Mouse (Mus musculus): ENCODE data around the gene Naa80. TPM values are rescaled to one million over a fixed set of nuclear protein-coding genes. Genes with fewer than 3 reads are reported as not detected.

Gene Naa80
- total and polyA plus RNA-seq, 2 experiments from 2014 or later = 19.4 to 32.8 TPM

DNA sequence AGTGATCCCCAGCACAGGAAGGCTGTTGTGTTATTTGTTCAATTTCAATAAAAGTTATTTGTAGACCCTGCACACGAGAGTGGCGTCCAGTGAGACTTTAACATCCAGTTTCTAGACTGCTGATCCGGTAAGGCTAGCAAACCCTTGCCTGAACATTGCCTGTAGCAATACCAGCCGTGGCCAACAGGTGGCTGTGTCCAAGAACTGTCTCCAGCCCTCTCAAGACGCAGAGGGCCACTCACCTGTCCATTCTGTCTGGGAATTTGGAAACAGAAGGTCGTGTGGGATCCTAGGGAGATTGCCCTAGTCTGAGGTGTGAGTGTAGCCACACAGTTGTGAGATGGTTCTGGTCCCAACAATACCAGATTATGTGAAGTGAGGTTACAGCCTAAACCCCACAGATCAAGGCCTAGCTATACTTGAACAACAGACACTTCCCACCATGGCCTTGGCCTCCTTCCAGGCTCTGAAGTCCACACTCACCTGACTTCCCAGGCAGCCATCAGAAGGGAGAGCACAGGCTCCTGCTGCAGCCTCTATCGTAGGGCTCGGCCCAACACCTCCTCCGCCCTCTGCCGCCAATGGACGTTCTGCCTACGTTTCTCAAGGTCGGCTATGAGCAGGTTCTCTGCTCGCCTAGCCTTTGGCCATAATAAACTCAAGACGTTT, 12.5 kb upstream of the Naa80 start:
- ATAC-seq (no peak), DNase-seq (ENCODE audit: low spot score) (peak; percentile 82)
- WGBS = 56% methylated on average over 15 of the region's 15 CpGs
- H3K4me2 ChIP-seq (ENCODE audit: low read depth, low read length) = no peak overlapping the region
- H3K4me1 ChIP-seq (ENCODE audit: insufficient read depth, low read length) = peaks cover 29% of the 10 kb centered on the region
- TF ChIP-seq CTCF (IDR thresholded peaks at IDR 0.05; ENCODE audit: low read depth) = peak; percentile 87
- no peak overlapping the region for H3K4me3 ChIP-seq (ENCODE audit: low read length)
- no peaks in the 10 kb centered on the region for H3K27me3 ChIP-seq (ENCODE audit: insufficient read depth, low read length)
- H3K9ac ChIP-seq (replicated peaks; ENCODE audit: low read length) = no peak overlapping the region
- H3K27ac ChIP-seq = peak overlapping the region; percentile 70; the same call in 1 of the 2 replicates
- peaks cover 19% of the 10 kb centered on the region; the same call in 1 of the 2 replicates for H3K36me3 ChIP-seq (ENCODE audit: insufficient read depth, low read length)
- no peaks in the 10 kb centered on the region for H3K9me3 ChIP-seq (ENCODE audit: low read length)

DNA sequence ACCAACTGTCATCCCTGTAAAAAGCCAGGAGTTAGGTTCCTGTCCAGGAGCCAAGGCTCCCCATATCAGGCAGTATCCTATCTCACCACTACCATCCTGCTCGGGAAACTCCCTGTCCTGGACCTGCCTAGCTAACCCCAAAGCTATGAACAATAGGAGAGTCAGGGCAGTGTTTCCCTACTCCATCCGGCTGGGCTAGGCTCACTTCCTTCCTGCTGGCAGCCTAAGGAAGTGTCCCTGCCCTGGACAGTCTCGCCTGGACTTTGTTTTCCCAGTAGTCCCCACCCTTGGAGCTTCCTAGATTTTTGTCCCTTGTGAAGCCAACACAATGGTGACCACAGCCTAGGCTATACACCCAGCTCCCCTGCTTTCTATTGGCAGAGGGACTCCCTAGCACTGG, 11.8 kb upstream of the Naa80 start:
- H3K36me3 ChIP-seq (ENCODE audit: insufficient read depth, low read length) = peaks cover 19% of the 10 kb centered on the region; the same call in 1 of the 2 replicates
- H3K27me3 ChIP-seq (ENCODE audit: insufficient read depth, low read length) = no peaks in the 10 kb centered on the region
- ATAC-seq (no peak), DNase-seq (ENCODE audit: low spot score) (no peak)
- no peaks in the 10 kb centered on the region for H3K9me3 ChIP-seq (ENCODE audit: low read length)
- no peak overlapping the region for H3K9ac ChIP-seq (replicated peaks; ENCODE audit: low read length)
- 64% methylated on average over 3 of the region's 3 CpGs for WGBS
- H3K4me2 ChIP-seq (ENCODE audit: low read depth, low read length) = no peak overlapping the region
- H3K27ac ChIP-seq = no peak overlapping the region
- H3K4me3 ChIP-seq (ENCODE audit: low read length) = no peak overlapping the region
- peaks cover 29% of the 10 kb centered on the region for H3K4me1 ChIP-seq (ENCODE audit: insufficient read depth, low read length)
- TF ChIP-seq CTCF (IDR thresholded peaks at IDR 0.05; ENCODE audit: low read depth) = no peak

DNA sequence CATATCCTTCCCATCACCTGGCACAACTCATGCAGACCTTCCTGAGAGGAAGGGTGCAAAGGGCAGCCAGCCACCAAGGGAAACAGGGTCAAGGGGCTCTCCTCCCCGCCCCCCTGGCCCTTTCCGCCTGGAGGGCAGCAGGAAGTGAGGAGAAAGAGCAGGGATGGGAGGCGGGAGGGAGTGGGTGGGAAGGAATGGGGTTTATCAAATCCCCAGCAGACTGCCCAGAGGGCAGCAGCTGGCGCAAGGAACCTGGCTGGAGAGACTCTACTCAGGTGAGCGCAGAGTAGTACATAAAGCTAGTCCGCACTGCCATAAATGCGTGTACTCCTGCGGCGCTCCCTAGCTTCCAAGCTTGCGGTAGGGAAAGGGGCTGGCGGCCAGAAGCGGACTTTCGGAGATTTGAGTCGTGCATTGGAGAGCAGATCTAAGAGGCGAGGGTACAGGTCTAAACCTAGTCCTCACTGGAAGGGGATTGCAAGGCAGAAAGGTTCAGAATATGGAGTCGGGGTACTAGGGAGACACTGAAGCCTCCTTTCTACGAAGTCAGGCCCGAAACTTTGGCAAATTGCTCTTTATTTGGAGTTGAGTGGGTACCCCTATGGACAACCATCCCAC, 10.9 kb upstream of the Naa80 start, which contains the start of gene Hyal2:
Hyal2 (plus strand) TSS at position 244 of the 618 bp plus-strand sequence.
- Histone ChIP-seq H3K4me2 (ENCODE audit: low read depth, low read length) (peak within 1 kb of the TSS; percentile 83), H3K4me3 (ENCODE audit: low read length) (peak within 1 kb of the TSS; percentile 82), H3K27me3 (ENCODE audit: insufficient read depth, low read length) (no peaks in the 10 kb centered on the region), H3K27ac (peak within 1 kb of the TSS; percentile 86), H3K36me3 (ENCODE audit: insufficient read depth, low read length) (peaks cover 26% of the 10 kb centered on the region; the same call in 1 of the 2 replicates), H3K9ac (replicated peaks; ENCODE audit: low read length) (peak within 1 kb of the TSS; percentile 75), H3K4me1 (ENCODE audit: insufficient read depth, low read length) (peaks cover 29% of the 10 kb centered on the region), H3K9me3 (ENCODE audit: low read length) (no peaks in the 10 kb centered on the region)
- ATAC-seq (no peak), DNase-seq (ENCODE audit: low spot score) (no peak)
- 13% methylated on average over 18 of the region's 18 CpGs for WGBS
- 0 out of 2 replicates have a peak, but pooled peaks have one; percentile 1 for TF ChIP-seq CTCF (IDR thresholded peaks at IDR 0.05; ENCODE audit: low read depth)

DNA sequence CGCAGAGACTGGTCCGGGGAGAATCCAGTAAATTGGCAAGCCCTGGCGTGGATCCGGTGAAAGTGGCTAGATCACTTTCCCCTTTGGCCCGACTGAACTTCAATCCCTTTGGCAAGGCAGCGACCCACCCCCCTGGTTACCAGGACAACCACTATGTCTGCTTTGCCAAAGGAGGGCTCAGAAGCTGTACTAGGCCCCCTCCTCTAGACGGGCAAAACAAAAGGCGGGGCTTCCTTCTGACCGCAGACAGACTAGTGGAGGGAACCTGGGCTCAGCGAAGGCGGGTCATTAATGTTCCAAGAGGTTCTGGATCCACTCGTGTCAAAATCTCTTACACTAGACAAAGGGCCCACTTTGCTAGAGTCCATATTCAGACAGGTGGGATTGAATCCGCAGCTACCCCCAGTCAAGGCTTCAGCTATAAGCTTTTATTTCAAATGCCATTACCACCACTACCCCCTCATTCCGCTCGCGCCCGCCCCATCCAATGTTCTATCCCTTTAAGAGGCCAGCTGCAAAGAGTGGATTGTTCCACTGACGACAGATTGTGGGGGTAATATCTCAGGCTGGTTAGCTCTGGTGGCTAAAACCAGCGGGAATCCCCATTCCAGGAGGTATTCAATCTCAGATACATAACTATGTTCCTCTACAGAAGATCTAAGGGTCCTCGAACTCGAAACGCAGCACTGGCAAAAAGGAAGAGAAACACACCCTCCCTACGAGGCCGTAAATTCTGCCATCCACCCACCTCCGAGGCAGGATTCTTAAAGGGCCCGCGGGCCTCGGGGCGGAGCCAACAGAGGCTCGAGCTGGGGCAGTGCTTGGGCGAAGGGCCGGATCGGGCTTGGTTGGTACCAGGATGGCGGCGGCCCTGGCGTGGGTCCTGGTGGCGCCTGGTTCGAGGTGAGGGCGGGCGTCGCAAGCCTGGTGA, 10.1 kb upstream of the Naa80 start:
- no peaks in the 10 kb centered on the region for H3K27me3 ChIP-seq (ENCODE audit: insufficient read depth, low read length)
- H3K9ac ChIP-seq (replicated peaks; ENCODE audit: low read length) = peak overlapping the region; percentile 75
- peak overlapping the region; percentile 86 for H3K27ac ChIP-seq
- peaks cover 28% of the 10 kb centered on the region; the same call in 1 of the 2 replicates for H3K36me3 ChIP-seq (ENCODE audit: insufficient read depth, low read length)
- H3K4me3 ChIP-seq (ENCODE audit: low read length) = peak overlapping the region; percentile 82
- under 1% methylated on average over 41 of the region's 41 CpGs for WGBS
- H3K4me2 ChIP-seq (ENCODE audit: low read depth, low read length) = peak overlapping the region; percentile 83
- ATAC-seq = peak; percentile 91
- peaks cover 28% of the 10 kb centered on the region for H3K4me1 ChIP-seq (ENCODE audit: insufficient read depth, low read length)
- no peaks in the 10 kb centered on the region for H3K9me3 ChIP-seq (ENCODE audit: low read length)
- no peak for TF ChIP-seq CTCF (IDR thresholded peaks at IDR 0.05; ENCODE audit: low read depth)
- peak; percentile 93 for DNase-seq (ENCODE audit: low spot score)

DNA sequence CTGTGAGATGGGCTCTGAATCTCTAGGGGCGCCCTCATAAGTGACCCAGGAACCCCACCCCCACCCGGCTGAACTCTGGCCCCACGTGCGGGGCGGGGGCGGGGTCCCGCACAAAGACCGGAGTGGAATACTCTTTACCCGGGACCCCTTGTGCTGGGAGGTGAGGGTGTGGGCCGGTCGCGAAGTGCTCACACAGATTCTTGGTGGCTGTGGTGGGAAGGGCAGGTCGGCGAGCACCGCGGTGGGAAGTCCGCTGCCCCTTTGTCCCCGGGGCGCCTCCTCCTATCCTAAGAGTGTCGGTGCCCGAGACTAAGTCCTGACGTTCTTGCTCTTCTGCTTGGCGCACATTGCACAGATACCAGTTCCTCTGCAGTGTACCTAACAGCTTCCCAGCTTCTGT, 9.4 kb upstream of the Naa80 start:
- peak overlapping the region; percentile 86 for H3K27ac ChIP-seq
- peak overlapping the region; percentile 82 for H3K4me3 ChIP-seq (ENCODE audit: low read length)
- peak; percentile 57 for ATAC-seq
- DNase-seq (ENCODE audit: low spot score) = no peak
- H3K9me3 ChIP-seq (ENCODE audit: low read length) = no peaks in the 10 kb centered on the region
- peak overlapping the region; percentile 83 for H3K4me2 ChIP-seq (ENCODE audit: low read depth, low read length)
- WGBS = 0% methylated on average over 23 of the region's 23 CpGs
- peak overlapping the region; percentile 75 for H3K9ac ChIP-seq (replicated peaks; ENCODE audit: low read length)
- H3K36me3 ChIP-seq (ENCODE audit: insufficient read depth, low read length) = peaks cover 28% of the 10 kb centered on the region; the same call in 1 of the 2 replicates
- TF ChIP-seq CTCF (IDR thresholded peaks at IDR 0.05; ENCODE audit: low read depth) = no peak
- no peaks in the 10 kb centered on the region for H3K27me3 ChIP-seq (ENCODE audit: insufficient read depth, low read length)
- H3K4me1 ChIP-seq (ENCODE audit: insufficient read depth, low read length) = peaks cover 21% of the 10 kb centered on the region

DNA sequence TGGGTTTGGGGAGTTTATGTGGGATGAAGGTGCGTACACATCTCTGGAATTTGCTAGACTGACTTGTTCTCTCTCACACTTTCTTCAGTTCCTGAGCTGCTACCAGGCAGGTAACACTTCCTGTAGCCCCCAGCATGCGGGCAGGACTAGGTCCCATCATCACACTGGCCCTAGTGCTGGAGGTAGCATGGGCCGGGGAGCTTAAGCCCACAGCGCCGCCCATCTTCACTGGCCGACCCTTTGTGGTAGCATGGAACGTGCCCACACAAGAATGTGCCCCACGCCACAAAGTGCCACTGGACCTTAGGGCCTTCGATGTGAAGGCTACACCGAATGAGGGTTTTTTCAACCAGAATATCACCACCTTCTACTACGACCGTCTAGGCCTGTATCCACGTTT, 8.7 kb upstream of the Naa80 start:
- H3K27me3 ChIP-seq (ENCODE audit: insufficient read depth, low read length) = no peaks in the 10 kb centered on the region
- no peaks in the 10 kb centered on the region for H3K9me3 ChIP-seq (ENCODE audit: low read length)
- H3K36me3 ChIP-seq (ENCODE audit: insufficient read depth, low read length) = peaks cover 28% of the 10 kb centered on the region; the same call in 1 of the 2 replicates
- peak overlapping the region; percentile 82 for H3K4me3 ChIP-seq (ENCODE audit: low read length)
- no peak for ATAC-seq
- peaks cover 21% of the 10 kb centered on the region for H3K4me1 ChIP-seq (ENCODE audit: insufficient read depth, low read length)
- TF ChIP-seq CTCF (IDR thresholded peaks at IDR 0.05; ENCODE audit: low read depth) = no peak
- peak overlapping the region; percentile 75 for H3K9ac ChIP-seq (replicated peaks; ENCODE audit: low read length)
- H3K4me2 ChIP-seq (ENCODE audit: low read depth, low read length) = peak overlapping the region; percentile 83
- 45% methylated on average over 13 of the region's 13 CpGs for WGBS
- no peak for DNase-seq (ENCODE audit: low spot score)
- H3K27ac ChIP-seq = peak overlapping the region; percentile 86; the same call in 1 of the 2 replicates
